In the genomic region with DNA sequence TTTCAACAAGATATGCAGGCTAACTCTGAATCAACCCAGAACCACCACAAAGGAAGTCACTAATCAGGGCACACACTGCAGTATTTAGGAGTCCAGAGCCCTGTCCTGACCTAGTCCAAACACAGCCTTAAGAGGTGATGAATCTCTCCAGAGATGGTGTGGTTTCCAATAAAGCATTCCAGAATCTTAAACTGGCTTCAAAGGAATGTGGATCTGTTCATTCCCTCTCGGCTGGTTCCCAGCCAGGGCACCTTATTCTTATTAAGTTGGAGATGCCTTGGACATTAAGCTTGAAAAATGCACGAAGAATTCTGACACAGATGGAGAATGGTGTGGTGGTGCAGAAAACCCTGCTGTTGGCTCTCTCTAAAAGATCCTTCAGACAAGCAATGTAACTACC, we compare ENCODE assay signal across 20 mouse cellular contexts.
A peak's percentile ranks its signal among the peaks of the same experiment; 100 is the strongest.
DNase-seq lines count a peak whose midpoint lies in the region.
"Had no signal": no experiment of that assay in that cellular context is flagged by ENCODE, and none has a peak within 500 bp of the region (broad histone marks: within the 10 kb centered on the region; RNA-seq: fewer than 3 reads in every experiment).

No protein-coding gene starts in this region.

- no peaks in the 10 kb centered on the region for H3K27me3 ChIP-seq in heart, embryonic 10.5 days (ENCODE audit: insufficient read depth, poor library complexity, severe bottlenecking)
- H3K27me3 ChIP-seq: forebrain, embryonic 12.5 days had no signal

- H3K36me3 ChIP-seq in heart, embryonic 10.5 days = no peaks in the 10 kb centered on the region
- H3K36me3 ChIP-seq: embryonic facial prominence, embryonic 10.5 days; embryonic facial prominence, embryonic 12.5 days; forebrain, embryonic 10.5 days; forebrain, embryonic 12.5 days had no signal

- 47% methylated on average over 2 of the region's 2 CpGs for WGBS in heart, embryonic 10.5 days

- no peak overlapping the region for H3K27ac ChIP-seq in heart, embryonic 10.5 days
- H3K27ac ChIP-seq: embryonic facial prominence, embryonic 10.5 days; embryonic facial prominence, embryonic 12.5 days; forebrain, embryonic 10.5 days; forebrain, embryonic 12.5 days had no signal

- DNase-seq in heart, adult 11 months = peak; percentile 71
- no peak for DNase-seq in heart, embryonic 10.5 days (ENCODE audit: low spot score)
- DNase-seq in 3T3-L1 (ENCODE audit: low read depth, low spot score) (peak; percentile 58), NIH3T3 (ENCODE audit: low read depth) (peak; percentile 70)
- no peak for DNase-seq in kidney, postnatal 10 days
- DNase-seq in kidney, adult 11 months = no peak
- DNase-seq: adrenal gland, adult 2 months; adrenal gland, postnatal 10 days; adrenal gland, postnatal 25 days; cerebellum, adult 11 months; cerebellum, adult 18-20 months; cerebellum, adult 8-10 months; cerebellum, adult 9-11 months; cerebellum, postnatal 14 days; cerebellum, postnatal 36 days had no signal

- no peaks in the 10 kb centered on the region for H3K9me3 ChIP-seq in heart, embryonic 10.5 days
- H3K9me3 ChIP-seq: embryonic facial prominence, embryonic 10.5 days; forebrain, embryonic 10.5 days; forebrain, embryonic 12.5 days had no signal

- no peak overlapping the region for H3K4me3 ChIP-seq in heart, embryonic 10.5 days
- H3K4me3 ChIP-seq: embryonic facial prominence, embryonic 10.5 days; embryonic facial prominence, embryonic 12.5 days; erythroblast, embryonic 14.5 days; forebrain, embryonic 10.5 days; forebrain, embryonic 12.5 days had no signal

- peaks cover 14% of the 10 kb centered on the region for H3K4me1 ChIP-seq in heart, embryonic 10.5 days
- H3K4me1 ChIP-seq: embryonic facial prominence, embryonic 10.5 days; embryonic facial prominence, embryonic 12.5 days; forebrain, embryonic 10.5 days; forebrain, embryonic 12.5 days had no signal

Comparison
In these comparisons a context has a peak if more than half of its experiments do, and no peak if none do; other contexts are left out.
1. DNase-seq: peak in heart, adult 11 months (single experiment), 3T3-L1 (single experiment) and NIH3T3 (single experiment); none in heart, embryonic 10.5 days (single experiment), kidney, postnatal 10 days (single experiment) and kidney, adult 11 months (single experiment).